Mouse (Mus musculus): ENCODE measurements at regions not wholly inside any gene's neighbourhood (a gene's known extent, or its start where the extent isn't known, plus 50 kb on each side); places are given as distances from the start of the nearest gene placed in this dataset.

DNA sequence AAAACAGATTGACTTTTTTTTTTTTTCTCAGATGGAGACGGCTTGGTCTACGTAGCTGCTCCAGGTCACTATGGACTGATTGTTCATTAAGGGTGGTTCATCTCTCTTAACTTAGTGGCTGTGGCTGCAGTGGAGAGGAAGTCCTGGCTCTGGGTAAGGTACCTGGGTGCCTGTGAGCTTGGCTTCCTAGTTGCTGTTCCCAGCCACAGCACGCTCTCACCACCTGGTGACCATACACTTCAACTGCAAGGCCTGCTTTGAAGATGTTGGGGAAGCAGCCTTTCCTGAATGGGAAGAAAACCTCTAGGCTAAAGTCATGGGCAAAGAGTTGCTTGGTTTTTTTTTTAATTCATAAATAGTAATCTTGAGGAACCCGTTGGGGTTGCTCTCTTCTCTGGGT, 301.6 kb downstream of the Zfp706 start:
- WGBS: 30% methylated on average over 4 of the region's 4 CpGs
- TF ChIP-seq POLR2A (IDR thresholded peaks at IDR 0.05; ENCODE audit: low read depth, low read length) (no peak), CTCF (IDR thresholded peaks at IDR 0.05; ENCODE audit: extremely low read depth, insufficient read length, insufficient replicate concordance, low read depth, low read length) (peak; percentile 82)

DNA sequence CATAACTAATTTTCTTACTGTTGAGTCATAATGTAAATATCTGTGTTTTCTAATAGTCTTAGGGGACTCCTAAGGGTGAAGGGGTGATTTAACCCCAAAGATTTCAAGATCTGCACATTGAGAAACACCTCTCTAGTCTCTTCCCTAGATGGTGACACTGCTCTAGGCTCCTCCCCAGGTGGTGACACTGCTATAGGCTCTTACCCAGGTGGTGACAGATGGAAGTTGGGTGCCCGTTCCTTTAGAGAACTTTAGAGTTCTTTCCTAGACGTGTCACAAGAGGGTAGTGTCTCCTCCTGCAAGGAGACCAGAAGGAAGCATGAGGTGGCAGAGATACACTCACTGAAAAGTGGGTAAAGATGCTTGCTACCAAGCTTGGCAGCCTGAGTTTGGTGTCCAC, 302.2 kb downstream of the Zfp706 start:
- TF ChIP-seq CTCF (IDR thresholded peaks at IDR 0.05; ENCODE audit: extremely low read depth, insufficient read length, insufficient replicate concordance, low read depth, low read length) (no peak), POLR2A (IDR thresholded peaks at IDR 0.05; ENCODE audit: low read depth, low read length) (no peak)
- 36% methylated on average over 2 of the region's 2 CpGs for WGBS
- H3K36me3 ChIP-seq (ENCODE audit: control insufficient read depth, insufficient read depth, low read length): no peaks in the 10 kb centered on the region
- H3K27ac ChIP-seq (ENCODE audit: insufficient read depth, low read depth, low read length): no peak overlapping the region
- H3K27me3 ChIP-seq (ENCODE audit: control insufficient read depth, insufficient read depth, low read length): no peaks in the 10 kb centered on the region
- no peaks in the 10 kb centered on the region for H3K4me1 ChIP-seq (ENCODE audit: control insufficient read depth, insufficient read depth, insufficient read length, low read length)
- no peak overlapping the region for H3K4me3 ChIP-seq (ENCODE audit: low read depth, low read length)

More for the DNA sequence above, 301.6 kb downstream of the Zfp706 start:
- Histone ChIP-seq H3K4me3 (ENCODE audit: low read depth, low read length) (no peak overlapping the region), H3K36me3 (ENCODE audit: control insufficient read depth, insufficient read depth, low read length) (no peaks in the 10 kb centered on the region), H3K27me3 (ENCODE audit: control insufficient read depth, insufficient read depth, low read length) (no peaks in the 10 kb centered on the region), H3K4me1 (ENCODE audit: control insufficient read depth, insufficient read depth, insufficient read length, low read length) (no peaks in the 10 kb centered on the region), H3K27ac (ENCODE audit: insufficient read depth, low read depth, low read length) (no peak overlapping the region)

DNA sequence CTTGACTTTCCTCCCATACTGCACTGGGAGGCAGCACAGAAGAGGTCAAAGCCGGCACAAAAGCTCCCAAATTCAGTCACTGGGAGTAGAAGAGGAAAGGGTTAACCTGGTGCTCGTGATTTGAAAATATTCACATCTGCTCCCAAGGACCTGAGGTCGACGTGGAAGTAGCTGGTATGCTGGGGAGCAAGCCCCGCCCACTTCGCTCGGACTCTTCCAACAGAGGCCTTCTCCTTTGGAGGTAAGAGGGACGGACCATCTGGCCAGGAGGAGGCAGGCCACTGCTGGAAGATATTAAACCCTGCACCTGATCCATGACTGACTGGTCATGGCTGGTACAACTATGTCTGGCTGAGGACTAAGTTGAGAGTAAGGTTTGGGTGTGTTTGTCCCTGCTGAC, 305.7 kb downstream of the Zfp706 start:
- TF ChIP-seq CTCF (IDR thresholded peaks at IDR 0.05; ENCODE audit: extremely low read depth, insufficient read length, insufficient replicate concordance, low read depth, low read length): no peak
- TF ChIP-seq POLR2A (IDR thresholded peaks at IDR 0.05; ENCODE audit: low read depth, low read length): no peak
- WGBS: 32% methylated on average over 8 of the region's 8 CpGs
- Histone ChIP-seq H3K27me3 (ENCODE audit: control insufficient read depth, insufficient read depth, low read length) (no peaks in the 10 kb centered on the region), H3K27ac (ENCODE audit: insufficient read depth, low read depth, low read length) (no peak overlapping the region), H3K36me3 (ENCODE audit: control insufficient read depth, insufficient read depth, low read length) (no peaks in the 10 kb centered on the region), H3K4me3 (ENCODE audit: low read depth, low read length) (no peak overlapping the region), H3K4me1 (ENCODE audit: control insufficient read depth, insufficient read depth, insufficient read length, low read length) (no peaks in the 10 kb centered on the region)

DNA sequence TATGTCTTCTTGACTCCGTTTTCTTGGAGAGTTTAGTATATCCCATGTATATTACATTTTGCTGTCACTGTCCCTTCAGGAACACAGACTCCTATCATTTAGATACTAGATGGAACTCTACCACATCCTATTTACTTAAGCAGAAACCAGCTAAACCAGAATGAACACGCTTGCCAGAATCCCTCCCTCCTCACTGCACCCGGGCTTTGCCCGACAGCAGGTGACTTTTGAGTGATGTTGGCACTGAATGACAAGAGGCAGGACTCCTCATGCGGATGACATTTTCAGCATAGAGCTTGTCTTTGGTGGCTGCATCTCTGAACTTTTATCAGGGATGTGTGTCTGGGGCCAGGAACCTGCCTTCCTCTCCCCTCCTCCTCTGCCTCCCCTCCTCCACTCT, 307.4 kb downstream of the Zfp706 start:
- no peak overlapping the region for H3K4me3 ChIP-seq (ENCODE audit: low read depth, low read length)
- H3K36me3 ChIP-seq (ENCODE audit: control insufficient read depth, insufficient read depth, low read length): no peaks in the 10 kb centered on the region
- no peaks in the 10 kb centered on the region for H3K4me1 ChIP-seq (ENCODE audit: control insufficient read depth, insufficient read depth, insufficient read length, low read length)
- 31% methylated on average over 5 of the region's 5 CpGs for WGBS
- no peak overlapping the region for H3K27ac ChIP-seq (ENCODE audit: insufficient read depth, low read depth, low read length)
- H3K27me3 ChIP-seq (ENCODE audit: control insufficient read depth, insufficient read depth, low read length): no peaks in the 10 kb centered on the region
- TF ChIP-seq POLR2A (IDR thresholded peaks at IDR 0.05; ENCODE audit: low read depth, low read length) (no peak), CTCF (IDR thresholded peaks at IDR 0.05; ENCODE audit: extremely low read depth, insufficient read length, insufficient replicate concordance, low read depth, low read length) (no peak)

DNA sequence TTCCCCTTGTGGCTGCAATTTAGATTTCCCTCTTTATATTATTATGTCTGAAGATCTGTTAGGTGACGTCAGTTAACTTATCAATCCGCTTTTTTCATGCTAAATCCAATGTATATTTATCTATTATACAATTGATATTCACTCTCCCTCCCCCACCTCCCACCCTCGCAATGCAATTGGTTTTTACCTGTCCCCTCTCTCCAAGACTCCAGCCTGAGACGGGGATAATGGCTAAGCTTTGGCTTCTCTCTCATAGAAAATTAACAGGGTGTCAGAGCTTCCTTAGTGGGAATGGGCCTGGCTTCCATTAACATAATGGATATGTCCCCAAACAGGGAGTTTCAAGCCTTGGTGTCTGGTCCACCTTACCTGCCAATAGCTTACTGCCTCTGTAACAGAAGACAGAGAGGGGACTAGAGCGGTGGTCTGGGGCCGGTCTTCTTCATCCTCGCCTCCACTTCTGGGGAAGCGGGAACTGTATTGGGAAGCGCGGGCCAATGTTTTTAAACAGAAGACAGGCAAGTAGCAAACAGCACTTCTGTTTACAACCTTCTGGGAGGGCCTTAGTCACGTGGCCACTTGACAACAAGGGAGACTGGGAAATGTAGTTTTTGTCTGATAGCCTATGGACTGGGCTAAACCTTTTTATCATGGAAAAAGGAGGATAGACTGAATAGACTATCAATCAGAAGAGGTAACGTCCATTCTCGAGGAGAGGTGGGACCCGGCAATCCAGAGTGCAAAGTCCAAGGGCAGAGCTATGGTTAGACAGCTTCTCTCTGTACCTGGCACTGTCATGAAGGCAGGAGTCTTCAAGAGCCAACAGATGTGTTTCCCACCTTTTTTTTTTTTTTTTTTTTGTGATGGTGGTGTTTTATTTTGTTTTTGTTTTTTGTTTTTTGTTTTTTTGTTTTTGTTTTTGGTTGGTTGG, 312.1 kb downstream of the Zfp706 start:
- no peaks in the 10 kb centered on the region for H3K36me3 ChIP-seq (ENCODE audit: control insufficient read depth, insufficient read depth, low read length)
- peaks cover 2% of the 10 kb centered on the region; the same call in 1 of the 2 replicates for H3K4me1 ChIP-seq (ENCODE audit: control insufficient read depth, insufficient read depth, insufficient read length, low read length)
- H3K27me3 ChIP-seq (ENCODE audit: control insufficient read depth, insufficient read depth, low read length): no peaks in the 10 kb centered on the region
- WGBS: 28% methylated on average over 14 of the region's 14 CpGs
- H3K27ac ChIP-seq (ENCODE audit: insufficient read depth, low read depth, low read length): no peak overlapping the region
- H3K4me3 ChIP-seq (ENCODE audit: low read depth, low read length): peak overlapping the region; percentile 64
- no peak for TF ChIP-seq CTCF (IDR thresholded peaks at IDR 0.05; ENCODE audit: extremely low read depth, insufficient read length, insufficient replicate concordance, low read depth, low read length)
- no peak for TF ChIP-seq POLR2A (IDR thresholded peaks at IDR 0.05; ENCODE audit: low read depth, low read length)

DNA sequence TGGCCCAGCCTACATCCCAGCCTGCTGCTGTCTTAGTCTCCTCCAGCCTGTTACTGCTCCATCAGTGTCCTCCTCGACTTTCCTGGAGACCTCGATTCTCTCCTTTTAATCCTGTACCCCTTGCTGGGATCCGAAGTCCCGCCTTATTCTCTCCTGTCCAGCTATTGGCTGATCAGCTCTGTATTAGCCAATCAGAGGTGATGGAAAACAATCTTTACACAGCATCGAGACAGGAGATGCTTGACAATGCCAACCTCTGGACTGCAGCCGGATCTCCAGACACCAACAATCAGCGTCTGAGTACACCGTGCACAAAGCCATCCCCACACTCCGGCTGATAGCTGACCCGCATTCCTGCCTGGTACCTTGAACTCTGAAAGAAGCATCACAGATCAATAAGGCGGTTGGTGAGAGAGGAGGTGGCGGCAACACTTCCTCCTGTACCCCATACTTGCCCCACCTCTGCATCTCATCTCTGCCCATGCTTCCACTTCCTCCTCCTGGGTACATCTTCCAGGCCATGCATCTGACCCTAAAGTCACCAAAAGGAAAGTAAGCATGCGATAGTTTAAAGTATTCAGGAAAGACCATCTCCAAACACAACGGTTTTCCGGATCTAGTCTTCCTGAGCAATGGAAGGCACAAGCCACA, 316.4 kb downstream of the Zfp706 start:
- Histone ChIP-seq H3K36me3 (ENCODE audit: control insufficient read depth, insufficient read depth, low read length) (no peaks in the 10 kb centered on the region), H3K4me1 (ENCODE audit: control insufficient read depth, insufficient read depth, insufficient read length, low read length) (peaks cover 9% of the 10 kb centered on the region; the same call in 1 of the 2 replicates), H3K27me3 (ENCODE audit: control insufficient read depth, insufficient read depth, low read length) (no peaks in the 10 kb centered on the region), H3K4me3 (ENCODE audit: low read depth, low read length) (no peak overlapping the region), H3K27ac (ENCODE audit: insufficient read depth, low read depth, low read length) (no peak overlapping the region)
- 59% methylated on average over 15 of the region's 15 CpGs for WGBS
- TF ChIP-seq CTCF (IDR thresholded peaks at IDR 0.05; ENCODE audit: extremely low read depth, insufficient read length, insufficient replicate concordance, low read depth, low read length): no peak
- no peak for TF ChIP-seq POLR2A (IDR thresholded peaks at IDR 0.05; ENCODE audit: low read depth, low read length)

DNA sequence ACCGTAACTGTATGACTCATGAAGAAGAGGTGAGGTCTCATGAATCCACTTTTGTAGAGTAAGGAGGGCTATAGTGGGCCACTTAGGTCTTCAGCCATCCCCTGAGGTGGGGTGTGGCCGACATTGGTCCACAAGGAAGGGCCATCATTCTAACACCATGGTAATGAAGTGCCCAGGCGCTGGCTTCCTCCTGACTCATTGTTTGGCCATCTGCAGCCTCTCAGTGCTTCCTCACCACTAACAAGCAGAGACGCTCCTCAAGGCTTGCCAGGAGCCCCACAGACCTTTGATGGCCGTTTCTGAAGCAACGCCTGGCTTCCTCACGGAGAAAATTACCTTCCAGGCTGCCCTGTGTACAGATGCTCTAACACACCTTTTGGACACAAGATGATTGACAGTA, 317.7 kb downstream of the Zfp706 start:
- no peaks in the 10 kb centered on the region for H3K27me3 ChIP-seq (ENCODE audit: control insufficient read depth, insufficient read depth, low read length)
- H3K4me1 ChIP-seq (ENCODE audit: control insufficient read depth, insufficient read depth, insufficient read length, low read length): peaks cover 9% of the 10 kb centered on the region; the same call in 1 of the 2 replicates
- no peak overlapping the region for H3K27ac ChIP-seq (ENCODE audit: insufficient read depth, low read depth, low read length)
- WGBS: 84% methylated on average over 7 of the region's 7 CpGs
- TF ChIP-seq CTCF (IDR thresholded peaks at IDR 0.05; ENCODE audit: extremely low read depth, insufficient read length, insufficient replicate concordance, low read depth, low read length) (no peak), POLR2A (IDR thresholded peaks at IDR 0.05; ENCODE audit: low read depth, low read length) (no peak)
- no peak overlapping the region for H3K4me3 ChIP-seq (ENCODE audit: low read depth, low read length)
- H3K36me3 ChIP-seq (ENCODE audit: control insufficient read depth, insufficient read depth, low read length): no peaks in the 10 kb centered on the region
